Mouse (Mus musculus): ENCODE results near the gene Tmem94. TPM values are rescaled to one million over a fixed set of nuclear protein-coding genes. Genes with fewer than 3 reads are reported as not detected.

The Tmem94 gene
- polyA plus RNA-seq, 1 experiment, result 80.1 TPM

- H3K4me1 ChIP-seq (ENCODE audit: control insufficient read depth, insufficient read depth, low read length), result peaks cover 24% of the 10 kb centered on the region
- H3K27me3 ChIP-seq (ENCODE audit: control insufficient read depth, insufficient read depth, low read length), result no peaks in the 10 kb centered on the region
- TF ChIP-seq POLR2A (IDR thresholded peaks at IDR 0.05; ENCODE audit: control insufficient read depth, low read depth, low read length), result no peak
- no peak for TF ChIP-seq CTCF (IDR thresholded peaks at IDR 0.05; ENCODE audit: control insufficient read depth, insufficient read depth, insufficient replicate concordance, low read depth, low read length)
- no peaks in the 10 kb centered on the region for H3K36me3 ChIP-seq (ENCODE audit: control insufficient read depth, insufficient read depth, low read length)
- H3K27ac ChIP-seq (ENCODE audit: control insufficient read depth, insufficient read depth, low read depth, low read length), result no peak overlapping the region; the same call in 1 of the 2 replicates
- peak overlapping the region; percentile 85 for H3K4me3 ChIP-seq (ENCODE audit: control insufficient read depth, low read depth, low read length)
Observed at GRCm38 (mm10) chr11:115812533-115813420, 47.5 kb downstream of the Tmem94 start.

DNA sequence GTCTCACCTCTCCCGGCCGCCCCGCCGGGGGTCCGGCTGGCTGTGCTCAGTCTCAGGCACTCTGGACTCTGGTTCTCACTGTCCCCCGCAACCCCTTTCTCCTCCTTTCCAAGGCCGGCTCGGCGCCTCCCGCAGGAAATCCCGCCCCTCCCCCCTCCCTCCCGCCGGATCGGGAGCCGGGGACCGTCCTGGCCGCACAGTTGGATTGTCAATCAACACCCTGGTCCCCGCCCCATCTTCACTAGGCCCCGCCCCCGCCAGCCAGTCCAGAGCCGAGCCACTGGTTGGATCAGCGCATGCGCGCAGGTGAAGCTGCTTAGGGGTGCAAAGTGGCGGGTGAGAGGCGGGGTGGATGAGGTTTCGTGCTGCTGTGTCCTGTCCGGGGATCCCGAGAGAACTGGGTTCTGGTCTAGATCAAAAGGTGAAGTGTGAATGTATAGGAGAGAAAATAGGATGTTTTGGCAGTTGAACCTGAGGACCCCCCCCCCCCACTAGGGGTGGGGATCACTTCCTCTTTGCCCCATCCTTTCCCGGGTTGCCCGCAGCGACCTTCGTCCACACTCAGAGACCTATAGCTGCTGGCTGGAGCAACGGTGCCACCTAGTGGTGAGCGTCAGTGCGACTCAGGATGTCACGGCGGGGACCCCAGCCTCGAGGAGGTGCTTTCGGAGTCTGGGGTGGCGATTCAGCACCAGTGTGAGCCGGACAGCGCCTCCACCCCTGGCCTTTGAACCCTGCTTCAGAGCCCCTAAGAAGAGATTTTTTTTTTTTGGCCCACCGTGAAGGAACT is 48.5 kb downstream of the Tmem94 start, which contains the start of gene Caskin2:
Caskin2 (minus strand) TSS at position 133 of the 790 bp plus-strand sequence.
- no peaks in the 10 kb centered on the region for H3K27me3 ChIP-seq (ENCODE audit: control insufficient read depth, insufficient read depth, low read length)
- TF ChIP-seq POLR2A (IDR thresholded peaks at IDR 0.05; ENCODE audit: control insufficient read depth, low read depth, low read length), result no peak
- peak; percentile 90; the same call in 1 of the 2 replicates for TF ChIP-seq CTCF (IDR thresholded peaks at IDR 0.05; ENCODE audit: control insufficient read depth, insufficient read depth, insufficient replicate concordance, low read depth, low read length)

GRCm38 (mm10) chr11:115814605-115815450 is 49.6 kb downstream of the Tmem94 start, which contains the start of gene Tsen54:
Gene Tsen54, plus strand, starts transcription at chr11:115814724.
- peaks cover 24% of the 10 kb centered on the region for H3K4me1 ChIP-seq (ENCODE audit: control insufficient read depth, insufficient read depth, low read length)
- H3K36me3 ChIP-seq (ENCODE audit: control insufficient read depth, insufficient read depth, low read length), result no peaks in the 10 kb centered on the region
- no peaks in the 10 kb centered on the region for H3K27me3 ChIP-seq (ENCODE audit: control insufficient read depth, insufficient read depth, low read length)

More for the DNA sequence above, 48.5 kb downstream of the Tmem94 start, which contains the start of gene Caskin2:
- Histone ChIP-seq H3K36me3 (ENCODE audit: control insufficient read depth, insufficient read depth, low read length) (no peaks in the 10 kb centered on the region), H3K27ac (ENCODE audit: control insufficient read depth, insufficient read depth, low read depth, low read length) (no peak within 1 kb of the TSS; the same call in 1 of the 2 replicates), H3K4me1 (ENCODE audit: control insufficient read depth, insufficient read depth, low read length) (peaks cover 24% of the 10 kb centered on the region), H3K4me3 (ENCODE audit: control insufficient read depth, low read depth, low read length) (peak within 1 kb of the TSS; percentile 85)

DNA sequence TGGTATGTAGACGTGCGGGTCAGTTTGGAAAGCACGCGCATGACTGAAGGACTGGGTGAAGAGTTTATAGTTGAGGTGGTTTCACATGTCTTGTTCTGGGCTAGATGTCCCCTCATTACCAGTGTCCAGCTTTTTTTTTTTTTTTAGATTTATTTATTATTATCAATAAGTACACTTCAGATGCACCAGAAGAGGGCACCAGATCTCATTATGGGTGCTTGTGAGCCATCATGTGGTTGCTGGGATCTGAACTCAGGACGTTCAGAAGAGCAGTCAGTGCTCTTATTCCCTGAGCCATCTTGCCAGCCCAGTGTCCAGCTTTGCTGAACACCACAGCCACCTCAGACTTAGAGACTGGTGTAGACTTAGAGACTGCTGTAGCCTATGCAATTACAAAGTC is 52.1 kb downstream of the Tmem94 start:
- Histone ChIP-seq H3K27ac (ENCODE audit: control insufficient read depth, insufficient read depth, low read depth, low read length) (no peak overlapping the region), H3K36me3 (ENCODE audit: control insufficient read depth, insufficient read depth, low read length) (no peaks in the 10 kb centered on the region), H3K27me3 (ENCODE audit: control insufficient read depth, insufficient read depth, low read length) (no peaks in the 10 kb centered on the region), H3K4me3 (ENCODE audit: control insufficient read depth, low read depth, low read length) (no peak overlapping the region), H3K4me1 (ENCODE audit: control insufficient read depth, insufficient read depth, low read length) (peaks cover 24% of the 10 kb centered on the region)
- TF ChIP-seq POLR2A (IDR thresholded peaks at IDR 0.05; ENCODE audit: control insufficient read depth, low read depth, low read length), result no peak
- no peak for TF ChIP-seq CTCF (IDR thresholded peaks at IDR 0.05; ENCODE audit: control insufficient read depth, insufficient read depth, insufficient replicate concordance, low read depth, low read length)

More at GRCm38 (mm10) chr11:115814605-115815450, 49.6 kb downstream of the Tmem94 start, which contains the start of gene Tsen54:
- no peak for TF ChIP-seq CTCF (IDR thresholded peaks at IDR 0.05; ENCODE audit: control insufficient read depth, insufficient read depth, insufficient replicate concordance, low read depth, low read length)
- peak; percentile 21; the same call in 1 of the 2 replicates for TF ChIP-seq POLR2A (IDR thresholded peaks at IDR 0.05; ENCODE audit: control insufficient read depth, low read depth, low read length)
- Histone ChIP-seq H3K27ac (ENCODE audit: control insufficient read depth, insufficient read depth, low read depth, low read length) (no peak within 1 kb of the TSS), H3K4me3 (ENCODE audit: control insufficient read depth, low read depth, low read length) (peak within 1 kb of the TSS; percentile 80)

DNA sequence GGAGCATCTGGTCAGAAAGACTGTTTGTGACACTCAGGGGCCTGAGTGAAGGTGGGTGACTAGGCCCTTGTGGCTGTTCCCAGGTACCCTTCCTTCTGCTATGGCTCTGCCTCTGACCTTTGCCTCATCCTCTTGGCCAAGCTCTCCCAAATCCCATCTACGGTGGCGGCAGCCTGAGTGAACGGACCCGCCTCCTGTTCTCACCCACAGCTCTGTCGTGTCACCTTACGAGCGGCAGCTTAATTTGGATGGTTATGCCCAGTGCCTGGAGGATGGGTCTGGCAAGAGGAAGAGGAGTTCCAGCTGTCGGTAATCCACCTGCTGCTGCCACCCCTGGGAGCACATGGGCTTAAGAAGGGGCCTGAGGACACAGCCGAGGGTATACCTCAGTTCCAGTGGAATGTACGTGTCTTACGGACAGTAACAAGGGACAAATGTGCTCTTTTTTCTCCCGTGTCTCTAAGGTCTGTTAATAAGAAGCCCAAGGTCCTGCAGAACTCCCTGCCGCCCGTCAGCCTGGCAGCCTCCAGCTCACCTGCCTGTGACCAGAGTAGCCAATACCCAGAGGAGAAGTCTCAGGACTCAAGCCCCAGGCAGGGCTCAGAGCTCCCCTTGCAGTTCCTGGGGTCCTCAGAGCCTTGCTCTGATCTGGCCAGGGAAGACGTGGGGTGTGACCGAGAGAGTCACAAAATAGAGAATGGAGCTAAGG is 54.8 kb downstream of the Tmem94 start:
- Histone ChIP-seq H3K27me3 (ENCODE audit: control insufficient read depth, insufficient read depth, low read length) (no peaks in the 10 kb centered on the region), H3K36me3 (ENCODE audit: control insufficient read depth, insufficient read depth, low read length) (no peaks in the 10 kb centered on the region), H3K27ac (ENCODE audit: control insufficient read depth, insufficient read depth, low read depth, low read length) (no peak overlapping the region), H3K4me1 (ENCODE audit: control insufficient read depth, insufficient read depth, low read length) (peaks cover 7% of the 10 kb centered on the region), H3K4me3 (ENCODE audit: control insufficient read depth, low read depth, low read length) (no peak overlapping the region)
- TF ChIP-seq POLR2A (IDR thresholded peaks at IDR 0.05; ENCODE audit: control insufficient read depth, low read depth, low read length) (no peak), CTCF (IDR thresholded peaks at IDR 0.05; ENCODE audit: control insufficient read depth, insufficient read depth, insufficient replicate concordance, low read depth, low read length) (no peak)

GRCm38 (mm10) chr11:115821001-115821400 is 55.8 kb downstream of the Tmem94 start:
- TF ChIP-seq CTCF (IDR thresholded peaks at IDR 0.05; ENCODE audit: control insufficient read depth, insufficient read depth, insufficient replicate concordance, low read depth, low read length), result no peak
- TF ChIP-seq POLR2A (IDR thresholded peaks at IDR 0.05; ENCODE audit: control insufficient read depth, low read depth, low read length), result no peak
- Histone ChIP-seq H3K4me3 (ENCODE audit: control insufficient read depth, low read depth, low read length) (no peak overlapping the region), H3K4me1 (ENCODE audit: control insufficient read depth, insufficient read depth, low read length) (peaks cover 3% of the 10 kb centered on the region; the same call in 1 of the 2 replicates), H3K27me3 (ENCODE audit: control insufficient read depth, insufficient read depth, low read length) (no peaks in the 10 kb centered on the region), H3K36me3 (ENCODE audit: control insufficient read depth, insufficient read depth, low read length) (no peaks in the 10 kb centered on the region), H3K27ac (ENCODE audit: control insufficient read depth, insufficient read depth, low read depth, low read length) (no peak overlapping the region)
